Mouse (Mus musculus) forebrain, embryonic 12.5 days (tissue): ENCODE measurements around the gene Gm11938. TPM values are rescaled to one million over a fixed set of nuclear protein-coding genes. Genes with fewer than 3 reads are reported as not detected.
"Not testable (repeated sequence)": the region's sequence is repeated elsewhere in the genome, so short reads cannot be mapped to it uniquely, and the experiment has no call there.

Source experiments
- ATAC-seq: fragments of 200-750 bp; cut with Nextera tagmentation; 2 replicates; pipeline ENCODE4 v1.8.0; 2017; ENCODE audit warnings: moderate TSS enrichment; ENCODE audit not compliant: low FRiP score
- H3K27ac ChIP-seq: fragments of 300-500 bp; sonication (generic); 2 replicates; pipeline ENCODE4 v1.5.1; 2016; ENCODE audit warnings: mild to moderate bottlenecking
- H3K27me3 ChIP-seq: fragments of 300-500 bp; sonication (generic); 2 replicates; pipeline ENCODE4 v1.6.1; 2016; ENCODE audit warnings: mild to moderate bottlenecking
- H3K36me3 ChIP-seq: fragments of 300-500 bp; sonication (generic); replicated peaks from 2 replicates; pipeline ENCODE4 v1.6.1; 2016; ENCODE audit warnings: mild to moderate bottlenecking
- H3K4me1 ChIP-seq: fragments of 300-500 bp; sonication (generic); 2 replicates; pipeline ENCODE4 v1.6.1; 2016
- H3K4me2 ChIP-seq: fragments of 300-500 bp; sonication (generic); 2 replicates; pipeline ENCODE4 v1.6.1; 2016; ENCODE audit warnings: mild to moderate bottlenecking, moderate library complexity
- H3K4me3 ChIP-seq: fragments of 300-500 bp; sonication (generic); replicated peaks from 2 replicates; pipeline ENCODE4 v1.5.1; 2016; ENCODE audit warnings: mild to moderate bottlenecking
- H3K9ac ChIP-seq: fragments of 300-500 bp; sonication (generic); 2 replicates; pipeline ENCODE4 v1.6.1; 2016; ENCODE audit warnings: mild to moderate bottlenecking
- H3K9me3 ChIP-seq: fragments of 300-500 bp; sonication (generic); 2 replicates; pipeline ENCODE4 v1.6.1; 2016
- WGBS: fragments of 180-500 bp; shearing (Covaris S2); methylation state at CpG from one replicate; pipeline ENCODE4 v1.1.7; 2016; 5-methylcytosine and 5-hydroxymethylcytosine counted together
- polyA plus RNA-seq: library from polyadenylated mRNA; unstranded; fragments of >200 nt; fragmentation: Nextera tagmentation; extraction: Ambion mirVana; gene quantifications from 2 replicates; pipeline ENCODE4 v1.2.1, GENCODE M21; 2016

The Gm11938 gene
- not detected in 2 replicates for polyA plus RNA-seq

- H3K4me3 ChIP-seq, H3K9me3 ChIP-seq, H3K4me1 ChIP-seq, H3K27ac ChIP-seq, H3K4me2 ChIP-seq, H3K36me3 ChIP-seq, ATAC-seq, H3K9ac ChIP-seq, H3K27me3 ChIP-seq: not testable (repeated sequence)
- 90% methylated on average over 1 of the region's 1 CpGs for WGBS
Measured at GRCm38 (mm10) chr11:99603208-99603607, at the start of gene Gm11938. Gene Gm11938, minus strand, starts transcription at chr11:99603308.

DNA sequence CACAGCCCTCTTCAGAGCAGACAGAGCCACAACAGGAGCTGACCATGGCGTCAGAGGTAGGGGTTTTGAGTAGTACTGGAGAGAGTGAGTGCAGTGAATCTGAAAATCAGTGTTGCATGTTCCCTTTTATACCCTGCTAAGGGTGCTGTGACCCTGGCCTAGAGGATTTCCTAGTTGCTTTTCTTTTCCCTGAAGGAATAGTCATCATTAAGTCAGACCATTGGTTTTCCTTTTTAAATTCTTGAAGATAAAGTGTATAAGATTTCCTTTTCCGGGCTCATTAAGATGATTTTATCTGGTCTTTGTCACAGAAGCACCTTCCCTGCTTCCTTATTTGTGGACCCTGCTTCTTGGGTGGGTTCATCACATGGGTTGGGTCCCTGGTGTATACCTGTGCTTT lies 47.0 kb upstream of the Gm11938 start, which contains the start of gene Gm11555:
Gene Gm11555 (minus strand): TSS at position 101 of the 400 bp plus-strand sequence.
- 81% methylated on average over 2 of the region's 2 CpGs for WGBS
- no peaks in the 10 kb centered on the region for H3K27me3 ChIP-seq
- H3K36me3 ChIP-seq = no peaks in the 10 kb centered on the region
- no peaks in the 10 kb centered on the region for H3K4me1 ChIP-seq
- no peaks in the 10 kb centered on the region for H3K9me3 ChIP-seq
- no peak within 1 kb of the TSS for H3K4me2 ChIP-seq
- H3K4me3 ChIP-seq = no peak within 1 kb of the TSS
- no peak within 1 kb of the TSS for H3K9ac ChIP-seq
- H3K27ac ChIP-seq = no peak within 1 kb of the TSS
- no peak for ATAC-seq

GRCm38 (mm10) chr11:99646444-99646843 lies 43.3 kb upstream of the Gm11938 start:
- WGBS = 88% methylated on average over 15 of the region's 15 CpGs
- no peaks in the 10 kb centered on the region for H3K9me3 ChIP-seq
- H3K27me3 ChIP-seq = no peaks in the 10 kb centered on the region
- H3K4me1 ChIP-seq = no peaks in the 10 kb centered on the region
- H3K4me2 ChIP-seq = no peak overlapping the region
- H3K9ac ChIP-seq = no peak overlapping the region
- ATAC-seq = no peak
- no peak overlapping the region for H3K4me3 ChIP-seq
- H3K36me3 ChIP-seq = no peaks in the 10 kb centered on the region
- H3K27ac ChIP-seq = no peak overlapping the region

DNA sequence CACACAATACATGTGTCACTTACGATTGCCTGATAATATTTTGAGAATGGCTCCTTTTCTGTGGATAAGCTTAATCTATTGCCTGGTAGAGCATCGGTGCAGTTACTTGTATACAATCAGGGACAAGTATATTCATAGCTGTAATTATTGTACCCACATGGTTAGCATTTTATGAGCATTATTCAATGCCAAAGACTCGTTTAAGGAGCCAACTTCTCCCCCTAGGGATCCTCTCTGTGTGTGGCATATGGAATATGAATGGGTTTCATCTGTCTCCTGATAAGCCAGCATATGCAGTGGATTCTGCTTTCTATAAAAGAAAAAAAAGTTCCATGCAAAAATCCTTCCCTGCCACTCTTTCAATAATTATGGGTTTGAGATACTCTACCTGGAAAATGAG lies 41.2 kb upstream of the Gm11938 start:
- H3K9me3 ChIP-seq = no peaks in the 10 kb centered on the region
- H3K4me3 ChIP-seq = no peak overlapping the region
- H3K4me2 ChIP-seq = no peak overlapping the region
- WGBS = 74% methylated on average over 3 of the region's 3 CpGs
- no peaks in the 10 kb centered on the region for H3K4me1 ChIP-seq
- ATAC-seq = no peak
- H3K27ac ChIP-seq = no peak overlapping the region
- H3K9ac ChIP-seq = no peak overlapping the region
- H3K36me3 ChIP-seq = no peaks in the 10 kb centered on the region
- no peaks in the 10 kb centered on the region for H3K27me3 ChIP-seq

GRCm38 (mm10) chr11:99643635-99644139 lies 40.6 kb upstream of the Gm11938 start, which contains the start of gene Krtap4-7:
Gene Krtap4-7, minus strand, starts transcription at chr11:99644089.
- H3K4me3 ChIP-seq, H3K4me1 ChIP-seq, H3K27me3 ChIP-seq, ATAC-seq, H3K9ac ChIP-seq, H3K9me3 ChIP-seq, H3K36me3 ChIP-seq, H3K4me2 ChIP-seq: not testable (repeated sequence)
- 89% methylated on average over 9 of the region's 9 CpGs for WGBS
- 0 out of 2 replicates have a peak within 1 kb of the TSS, but pooled peaks have one; percentile 36 for H3K27ac ChIP-seq

DNA sequence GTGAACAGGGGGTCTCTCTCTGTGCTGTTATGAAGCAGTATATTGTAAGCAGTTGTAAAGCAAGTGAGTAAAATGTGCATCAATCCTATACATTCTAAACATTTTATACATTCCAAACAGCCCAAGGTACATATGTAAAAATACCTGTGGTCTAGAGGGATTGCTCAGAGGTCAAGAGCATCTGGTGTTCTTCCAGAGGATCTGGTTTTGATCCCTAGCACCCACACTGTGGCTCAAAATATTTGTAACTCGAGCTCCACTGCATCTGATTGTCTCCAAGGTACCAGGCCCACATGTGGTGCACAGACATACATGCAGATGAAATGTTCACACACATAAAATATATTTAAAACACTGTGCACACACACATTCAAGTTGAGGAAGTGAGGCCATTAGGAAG lies 37.8 kb upstream of the Gm11938 start:
- Histone ChIP-seq H3K9me3 (no peaks in the 10 kb centered on the region), H3K9ac (no peak overlapping the region), H3K36me3 (no peaks in the 10 kb centered on the region), H3K27me3 (no peaks in the 10 kb centered on the region), H3K27ac (no peak overlapping the region), H3K4me2 (no peak overlapping the region), H3K4me3 (no peak overlapping the region), H3K4me1 (no peaks in the 10 kb centered on the region)
- no peak for ATAC-seq
- 61% methylated on average over 1 of the region's 1 CpGs for whole genome bisulfite sequencing

DNA sequence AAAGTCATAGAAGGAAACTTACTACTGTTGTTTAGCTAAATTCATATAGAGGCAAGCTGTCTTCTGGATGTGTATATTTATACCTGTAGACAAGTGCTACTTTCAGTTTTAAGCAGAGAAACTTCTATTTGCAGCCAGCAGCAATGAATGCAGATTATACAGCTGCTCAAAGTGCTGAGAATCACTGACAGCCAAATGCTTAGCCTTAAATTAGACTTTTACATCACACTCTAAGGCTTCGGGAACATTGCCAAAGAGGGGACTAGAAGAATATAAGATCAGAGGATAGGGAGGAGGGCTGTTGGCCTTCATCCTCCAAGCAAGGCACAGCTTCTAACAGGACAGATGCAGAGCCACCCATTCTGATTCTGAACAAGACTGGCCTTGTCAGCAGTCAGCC lies 34.0 kb upstream of the Gm11938 start:
- Histone ChIP-seq H3K4me1 (no peaks in the 10 kb centered on the region), H3K4me2 (no peak overlapping the region), H3K36me3 (no peaks in the 10 kb centered on the region), H3K4me3 (no peak overlapping the region), H3K9me3 (no peaks in the 10 kb centered on the region), H3K9ac (no peak overlapping the region), H3K27me3 (peaks cover 2% of the 10 kb centered on the region; the same call in 1 of the 2 replicates), H3K27ac (no peak overlapping the region)
- no peak for ATAC-seq
- WGBS = 72% methylated on average over 1 of the region's 1 CpGs

DNA sequence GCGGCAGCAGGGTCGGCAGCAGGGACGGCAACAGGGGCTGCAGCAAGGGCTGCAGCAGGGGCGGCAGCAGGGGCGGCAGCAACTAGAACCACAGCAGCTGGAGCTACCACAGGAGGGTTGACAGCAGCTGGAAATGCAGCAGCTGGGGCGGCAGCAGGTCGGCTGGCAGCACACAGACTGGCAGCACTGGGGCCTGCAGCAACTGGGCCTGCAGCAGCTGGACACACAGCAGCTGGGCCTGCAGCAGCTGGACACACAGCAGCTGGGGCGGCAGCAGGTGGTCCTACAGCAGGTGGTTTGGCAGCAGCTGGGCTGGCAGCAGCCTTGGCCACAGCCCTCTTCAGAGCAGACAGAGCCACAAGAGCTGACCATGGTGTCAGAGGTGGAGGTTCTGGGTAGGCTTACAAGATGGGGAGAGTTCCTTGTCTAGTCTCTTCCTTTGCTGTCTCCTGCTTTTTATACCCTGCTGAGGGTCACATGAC lies 31.6 kb upstream of the Gm11938 start, which contains the start of gene Krtap4-2:
Gene Krtap4-2 (minus strand): TSS at position 432 of the 482 bp plus-strand sequence.
- 29% methylated on average over 8 of the region's 8 CpGs for WGBS
- no peak within 1 kb of the TSS for H3K9ac ChIP-seq

DNA sequence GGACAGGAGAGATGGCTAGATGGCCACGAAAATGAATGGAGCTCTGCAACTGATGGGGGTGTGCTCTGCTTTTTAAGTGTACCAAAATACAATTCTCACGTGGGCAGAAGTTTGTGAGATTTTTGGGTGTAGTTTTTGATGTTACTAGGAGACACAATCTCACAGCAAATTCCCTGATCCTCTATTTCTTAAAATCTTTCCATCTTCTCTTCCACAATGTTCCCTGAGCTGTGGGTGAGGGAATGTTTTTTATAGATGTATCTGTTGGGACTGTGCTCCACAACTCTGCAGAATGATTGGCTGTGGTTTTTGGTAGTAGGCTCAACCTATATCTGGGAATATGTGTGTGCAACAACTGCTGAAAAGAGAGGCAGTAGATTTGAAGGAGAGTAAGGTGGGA lies 30.2 kb upstream of the Gm11938 start:
- no peak for ATAC-seq

More for the DNA sequence above, 31.6 kb upstream of the Gm11938 start, which contains the start of gene Krtap4-2:
- no peaks in the 10 kb centered on the region for H3K4me1 ChIP-seq
- H3K9me3 ChIP-seq = no peaks in the 10 kb centered on the region
- H3K4me3 ChIP-seq = no peak within 1 kb of the TSS
- no peaks in the 10 kb centered on the region for H3K36me3 ChIP-seq
- ATAC-seq = no peak
- H3K4me2 ChIP-seq = no peak within 1 kb of the TSS
- H3K27me3 ChIP-seq = peaks cover 2% of the 10 kb centered on the region; the same call in 1 of the 2 replicates
- no peak within 1 kb of the TSS for H3K27ac ChIP-seq

GRCm38 (mm10) chr11:99630890-99631289 lies 27.8 kb upstream of the Gm11938 start:
- WGBS = 72% methylated on average over 3 of the region's 3 CpGs
- H3K27me3 ChIP-seq = peaks cover 2% of the 10 kb centered on the region; the same call in 1 of the 2 replicates
- ATAC-seq = no peak
- no peaks in the 10 kb centered on the region for H3K4me1 ChIP-seq
- no peaks in the 10 kb centered on the region for H3K36me3 ChIP-seq
- H3K4me2 ChIP-seq = no peak overlapping the region
- H3K9me3 ChIP-seq = no peaks in the 10 kb centered on the region
- H3K9ac ChIP-seq = no peak overlapping the region
- H3K27ac ChIP-seq = no peak overlapping the region
- H3K4me3 ChIP-seq = no peak overlapping the region

More for the DNA sequence above, 30.2 kb upstream of the Gm11938 start:
- WGBS = 66% methylated on average over 2 of the region's 2 CpGs
- H3K27me3 ChIP-seq = peaks cover 2% of the 10 kb centered on the region; the same call in 1 of the 2 replicates
- no peak overlapping the region for H3K4me3 ChIP-seq
- no peak overlapping the region for H3K4me2 ChIP-seq
- H3K9ac ChIP-seq = no peak overlapping the region
- H3K27ac ChIP-seq = no peak overlapping the region
- H3K36me3 ChIP-seq = no peaks in the 10 kb centered on the region
- H3K4me1 ChIP-seq = no peaks in the 10 kb centered on the region
- no peaks in the 10 kb centered on the region for H3K9me3 ChIP-seq

- ATAC-seq = no peak
- H3K9me3 ChIP-seq = no peaks in the 10 kb centered on the region
- no peak within 1 kb of the TSS for H3K4me3 ChIP-seq
- no peak within 1 kb of the TSS for H3K9ac ChIP-seq
- no peaks in the 10 kb centered on the region for H3K36me3 ChIP-seq
- 85% methylated on average over 4 of the region's 4 CpGs for WGBS
- no peak within 1 kb of the TSS for H3K4me2 ChIP-seq
- no peaks in the 10 kb centered on the region for H3K4me1 ChIP-seq
- no peak within 1 kb of the TSS for H3K27ac ChIP-seq
- H3K27me3 ChIP-seq = no peaks in the 10 kb centered on the region
Measured at GRCm38 (mm10) chr11:99628138-99628537, 25.0 kb upstream of the Gm11938 start, which contains the start of gene Krtap4-1. Gene Krtap4-1, minus strand, starts transcription at chr11:99628238.

- no peak for ATAC-seq
- Histone ChIP-seq H3K4me3 (no peak within 1 kb of the TSS), H3K9ac (no peak within 1 kb of the TSS), H3K4me2 (no peak within 1 kb of the TSS), H3K36me3 (no peaks in the 10 kb centered on the region), H3K27me3 (no peaks in the 10 kb centered on the region), H3K27ac (no peak within 1 kb of the TSS), H3K4me1 (no peaks in the 10 kb centered on the region), H3K9me3 (no peaks in the 10 kb centered on the region)
- WGBS = 83% methylated on average over 2 of the region's 2 CpGs
Measured at GRCm38 (mm10) chr11:99620335-99620734, 17.2 kb upstream of the Gm11938 start, which contains the start of gene Gm11562. Gene Gm11562, minus strand, starts transcription at chr11:99620435.

DNA sequence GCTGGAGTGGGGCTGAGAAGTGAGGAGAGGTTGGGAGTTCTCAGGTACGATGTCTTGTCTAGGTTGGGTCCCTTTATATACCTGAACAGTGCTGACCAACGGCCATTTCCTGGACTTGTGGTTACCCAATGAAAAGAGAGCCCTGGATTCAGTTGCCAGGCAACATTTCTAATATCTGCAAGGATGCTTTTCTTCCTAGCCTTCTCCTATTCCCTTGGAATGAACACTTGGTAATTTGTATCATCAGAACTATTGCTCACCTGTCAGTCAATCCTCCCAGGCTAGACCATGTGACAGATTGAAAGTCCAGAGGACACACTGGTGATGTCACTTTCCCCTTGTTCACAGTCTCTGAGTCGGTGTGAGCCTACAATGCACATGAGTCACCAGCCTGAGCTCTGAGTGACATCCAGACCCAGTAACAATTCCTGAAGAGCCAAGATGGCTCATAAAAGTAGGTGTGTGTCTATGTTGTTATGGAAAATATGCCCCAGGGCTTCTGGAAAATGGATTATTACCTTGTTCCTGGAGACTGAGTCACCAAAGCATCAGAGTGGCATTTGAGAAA lies 11.8 kb upstream of the Gm11938 start, which contains the start of gene Krtap2-4:
Gene Krtap2-4 (minus strand): TSS at position 51 of the 568 bp plus-strand sequence.
- Histone ChIP-seq H3K4me2 (no peak within 1 kb of the TSS), H3K4me3 (no peak within 1 kb of the TSS), H3K27ac (no peak within 1 kb of the TSS), H3K9me3 (no peaks in the 10 kb centered on the region), H3K36me3 (no peaks in the 10 kb centered on the region), H3K9ac (no peak within 1 kb of the TSS), H3K4me1 (no peaks in the 10 kb centered on the region), H3K27me3 (no peaks in the 10 kb centered on the region)
- no peak for ATAC-seq
- WGBS = 77% methylated on average over 3 of the region's 3 CpGs
